Mouse (Mus musculus) lung, postnatal 0 days (tissue): ENCODE measurements around the gene Atp5h. TPM values are rescaled to one million over a fixed set of nuclear protein-coding genes. Genes with fewer than 3 reads are reported as not detected.

Source experiments
- ATAC-seq: fragments of 200-750 bp; cut with Nextera tagmentation; 2 replicates; pipeline ENCODE4 v1.8.0; 2017; ENCODE audit warnings: moderate library complexity
- DNase-seq: peaks from one replicate; pipeline ENCODE4 v3.0.0-alpha.2; 2016; ENCODE audit warnings: low spot score
- H3K27ac ChIP-seq: fragments of 300-500 bp; sonication (generic); 2 replicates; pipeline ENCODE4 v1.5.1; 2014; ENCODE audit warnings: antibody characterized with exemption, mild to moderate bottlenecking, low read length, mixed read lengths
- H3K27me3 ChIP-seq: fragments of 300-500 bp; sonication (generic); replicated peaks from 2 replicates; pipeline ENCODE4 v1.6.1; 2014; ENCODE audit warnings: low read length, mixed read lengths; ENCODE audit not compliant: insufficient read depth
- H3K36me3 ChIP-seq: fragments of 300-500 bp; sonication (generic); 2 replicates; pipeline ENCODE4 v1.6.1; 2014; ENCODE audit warnings: low read length, mixed read lengths; ENCODE audit not compliant: insufficient read depth
- H3K4me1 ChIP-seq: fragments of 300-500 bp; sonication (generic); 2 replicates; pipeline ENCODE4 v1.6.1; 2014; ENCODE audit warnings: antibody characterized with exemption, low read depth, low read length, mixed read lengths; ENCODE audit not compliant: insufficient read depth
- H3K4me2 ChIP-seq: fragments of 300-500 bp; sonication (generic); replicated peaks from 2 replicates; pipeline ENCODE4 v1.6.1; 2014; ENCODE audit warnings: low read depth, mild to moderate bottlenecking, low read length, moderate library complexity, mixed read lengths
- H3K4me3 ChIP-seq: fragments of 300-500 bp; sonication (generic); 2 replicates; pipeline ENCODE4 v1.5.1; 2014; ENCODE audit warnings: low read depth, low read length
- H3K9ac ChIP-seq: fragments of 300-500 bp; sonication (generic); replicated peaks from 2 replicates; pipeline ENCODE4 v1.6.1; 2014; ENCODE audit warnings: low read depth, mild to moderate bottlenecking
- H3K9me3 ChIP-seq: fragments of 300-500 bp; sonication (generic); 2 replicates; pipeline ENCODE4 v1.6.1; 2016; ENCODE audit warnings: low read length, mixed read lengths
- CTCF ChIP-seq: IDR thresholded peaks from 2 replicates; pipeline ENCODE4 v1.5.1; 2016; ENCODE audit warnings: antibody characterized with exemption, mild to moderate bottlenecking
- EP300 ChIP-seq: IDR thresholded peaks from 2 replicates; pipeline ENCODE4 v1.6.1; 2016; ENCODE audit warnings: antibody characterized with exemption, mild to moderate bottlenecking, control low read depth
- WGBS: fragments of 180-500 bp; shearing (Covaris S2); extraction: QIAGEN DNeasy Blood & Tissue Kit; methylation state at CpG from one replicate; pipeline ENCODE4 v1.1.7; 2014; 5-methylcytosine and 5-hydroxymethylcytosine counted together
- polyA plus RNA-seq: library from polyadenylated mRNA; unstranded; fragments of >200 nt; fragmentation: Nextera tagmentation; extraction: Ambion mirVana; gene quantifications from 2 replicates; pipeline ENCODE4 v1.2.1, GENCODE M21; 2015

Gene Atp5h
- polyA plus RNA-seq, 1 experiment from 2014 or later: 721 TPM

DNA sequence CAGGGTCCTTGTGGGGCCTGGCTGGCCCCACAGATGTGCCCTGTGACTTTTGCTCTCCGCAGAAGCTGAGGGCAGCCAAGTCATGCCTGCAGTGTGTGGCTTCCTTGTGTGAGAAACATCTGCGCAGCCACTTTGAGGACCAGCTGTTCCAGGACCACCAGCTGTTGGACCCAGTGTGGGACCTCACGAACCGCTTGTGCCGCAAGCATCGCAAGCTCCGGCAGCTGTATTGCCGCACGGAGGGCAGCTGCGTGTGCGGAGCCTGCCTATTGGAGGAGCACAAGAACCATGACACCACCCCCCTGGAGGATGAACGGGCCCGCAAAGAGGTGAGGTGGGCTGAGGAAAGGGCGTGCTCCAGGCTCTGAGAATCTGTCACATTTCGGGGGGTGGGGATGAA is 21.7 kb upstream of the Atp5h start:
- DNase-seq: no peak
- Histone ChIP-seq H3K4me2 (no peak overlapping the region), H3K27me3 (no peaks in the 10 kb centered on the region), H3K9me3 (no peaks in the 10 kb centered on the region), H3K4me1 (no peaks in the 10 kb centered on the region), H3K4me3 (no peak overlapping the region), H3K27ac (no peak overlapping the region), H3K36me3 (no peaks in the 10 kb centered on the region), H3K9ac (no peak overlapping the region)
- peak; percentile 46 for ATAC-seq
- TF ChIP-seq CTCF (no peak), EP300 (no peak)
- WGBS: 48% methylated on average over 15 of the region's 15 CpGs

DNA sequence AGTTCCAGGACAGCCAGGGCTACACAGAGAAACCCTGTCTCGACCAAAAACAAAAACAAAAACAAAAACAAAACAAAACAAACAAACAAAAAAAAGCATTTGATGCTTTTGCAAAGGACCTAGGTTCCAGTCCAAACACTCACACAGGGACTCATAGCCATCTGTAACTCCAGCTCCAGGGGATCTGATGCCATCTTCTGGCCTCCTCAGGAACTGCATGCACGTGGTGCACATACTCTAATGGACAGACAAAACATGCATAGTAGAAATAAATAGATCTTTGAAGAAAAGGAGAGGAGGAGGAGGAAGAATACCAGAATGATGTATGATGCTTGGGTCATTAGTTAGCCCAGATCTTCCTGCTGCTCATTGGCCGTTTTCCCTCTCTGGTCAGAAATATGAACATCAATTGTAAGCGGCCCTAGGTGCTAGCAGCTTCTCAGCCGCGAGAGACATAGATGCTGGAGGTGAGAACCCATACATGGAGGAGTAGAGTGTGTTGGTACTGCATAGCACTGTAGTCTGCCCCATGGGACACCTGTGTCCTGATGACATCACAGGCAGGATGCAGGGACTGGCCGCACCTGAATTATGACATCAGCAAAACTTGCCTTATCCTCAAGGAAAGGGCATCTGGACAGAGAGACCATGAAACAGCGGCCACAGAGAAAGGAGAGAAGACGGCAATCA is 20.3 kb upstream of the Atp5h start, which contains the start of gene Trim80:
Trim80 (plus strand) TSS at position 640 of the 690 bp plus-strand sequence.
- H3K9ac ChIP-seq: no peak within 1 kb of the TSS
- DNase-seq (no peak), ATAC-seq (no peak)
- TF ChIP-seq CTCF (peak; percentile 40; the same call in 1 of the 2 replicates), EP300 (no peak)
- H3K9me3 ChIP-seq: no peaks in the 10 kb centered on the region
- WGBS: 93% methylated on average over 9 of the region's 9 CpGs
- H3K27me3 ChIP-seq: no peaks in the 10 kb centered on the region
- no peak within 1 kb of the TSS for H3K27ac ChIP-seq
- no peak within 1 kb of the TSS for H3K4me3 ChIP-seq
- H3K4me2 ChIP-seq: no peak within 1 kb of the TSS
- no peaks in the 10 kb centered on the region for H3K36me3 ChIP-seq
- H3K4me1 ChIP-seq: peaks cover 10% of the 10 kb centered on the region; the same call in 1 of the 2 replicates

- Histone ChIP-seq H3K4me1 (peaks cover 10% of the 10 kb centered on the region; the same call in 1 of the 2 replicates), H3K27me3 (no peaks in the 10 kb centered on the region), H3K9me3 (no peaks in the 10 kb centered on the region), H3K4me2 (no peak overlapping the region), H3K27ac (no peak overlapping the region), H3K4me3 (no peak overlapping the region), H3K36me3 (no peaks in the 10 kb centered on the region), H3K9ac (no peak overlapping the region)
- TF ChIP-seq EP300 (no peak), CTCF (no peak)
- DNase-seq (no peak), ATAC-seq (no peak)
- WGBS: 69% methylated on average over 3 of the region's 3 CpGs
Observed at GRCm38 (mm10) chr11:115439326-115439725, 19.6 kb upstream of the Atp5h start.

- Histone ChIP-seq H3K4me2 (no peak overlapping the region), H3K4me3 (no peak overlapping the region), H3K36me3 (no peaks in the 10 kb centered on the region), H3K4me1 (peaks cover 10% of the 10 kb centered on the region; the same call in 1 of the 2 replicates), H3K9me3 (no peaks in the 10 kb centered on the region), H3K27me3 (no peaks in the 10 kb centered on the region), H3K27ac (no peak overlapping the region), H3K9ac (no peak overlapping the region)
- DNase-seq (no peak), ATAC-seq (no peak)
- WGBS: 59% methylated on average over 5 of the region's 5 CpGs
- no peak for TF ChIP-seq CTCF
- TF ChIP-seq EP300: no peak
Observed at GRCm38 (mm10) chr11:115437571-115438122, 17.9 kb upstream of the Atp5h start.

DNA sequence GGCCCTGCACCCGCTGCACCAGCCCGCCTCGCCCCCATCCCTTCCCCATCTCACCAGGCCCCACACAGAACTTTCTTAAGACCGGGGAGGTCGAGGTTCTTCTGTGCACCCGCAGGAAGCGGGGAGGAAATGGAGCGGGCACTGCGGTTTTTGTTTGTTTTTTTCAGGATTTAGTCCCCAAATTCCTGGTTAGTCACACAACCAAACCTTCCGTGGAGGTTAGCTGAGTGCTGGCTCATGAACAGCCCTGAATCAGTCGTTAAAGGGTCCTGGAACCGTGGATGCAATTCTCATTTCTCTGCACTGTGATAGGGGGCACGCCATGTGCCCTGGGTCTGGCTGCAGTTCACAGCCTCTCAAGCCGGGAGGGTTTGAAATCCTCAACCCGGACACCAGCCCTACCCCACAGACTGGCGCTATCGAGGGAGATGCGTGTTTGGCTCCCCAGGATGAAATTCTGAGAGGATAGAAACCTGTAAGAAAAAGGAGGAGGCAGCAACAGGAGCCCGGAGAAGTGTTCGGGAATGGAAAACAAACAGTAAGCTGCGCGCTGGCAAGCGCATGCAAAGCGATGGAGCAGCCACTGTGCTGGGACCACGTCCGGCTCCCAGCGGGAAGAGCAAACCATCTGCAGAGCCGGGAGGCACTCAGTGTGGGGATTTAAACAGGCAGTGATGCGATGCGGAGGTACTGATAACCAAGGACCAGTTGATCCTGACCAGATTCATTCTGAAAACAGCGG is 16.0 kb upstream of the Atp5h start:
- H3K36me3 ChIP-seq: no peaks in the 10 kb centered on the region; the same call in 1 of the 2 replicates
- 5% methylated on average over 31 of the region's 31 CpGs for WGBS
- H3K4me2 ChIP-seq: peak overlapping the region; percentile 50
- 0 out of 2 replicates have a peak overlapping the region, but pooled peaks have one; percentile 12 for H3K9ac ChIP-seq
- no peaks in the 10 kb centered on the region for H3K27me3 ChIP-seq
- no peak overlapping the region for H3K27ac ChIP-seq
- H3K9me3 ChIP-seq: no peaks in the 10 kb centered on the region
- ATAC-seq (no peak), DNase-seq (no peak)
- H3K4me3 ChIP-seq: peak overlapping the region; percentile 24
- H3K4me1 ChIP-seq: peaks cover 10% of the 10 kb centered on the region; the same call in 1 of the 2 replicates
- no peak for TF ChIP-seq CTCF
- no peak for TF ChIP-seq EP300

DNA sequence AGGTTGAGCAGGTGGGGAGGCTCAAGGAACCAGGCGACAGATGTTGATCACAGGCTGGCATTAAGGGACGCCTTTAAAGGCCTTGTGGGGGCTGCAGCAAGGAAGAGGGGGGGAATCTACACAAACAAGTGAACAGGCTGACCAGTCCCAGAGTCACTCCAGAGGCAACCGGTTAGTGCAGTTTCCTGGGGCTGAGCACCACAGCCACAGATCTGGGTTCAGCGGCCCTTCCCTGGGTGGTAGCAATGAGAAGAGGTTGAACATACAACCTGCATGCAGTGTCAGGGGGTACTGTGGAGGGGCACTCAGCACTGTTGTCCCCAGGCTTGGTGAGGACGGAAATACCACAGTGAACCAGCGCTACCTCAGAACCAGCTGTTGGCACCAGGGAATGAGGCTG is 13.6 kb upstream of the Atp5h start:
- peaks cover 16% of the 10 kb centered on the region; the same call in 1 of the 2 replicates for H3K36me3 ChIP-seq
- no peaks in the 10 kb centered on the region for H3K27me3 ChIP-seq
- H3K4me3 ChIP-seq: no peak overlapping the region
- WGBS: 59% methylated on average over 6 of the region's 6 CpGs
- H3K9me3 ChIP-seq: no peaks in the 10 kb centered on the region
- ATAC-seq: no peak
- H3K4me2 ChIP-seq: no peak overlapping the region
- H3K27ac ChIP-seq: no peak overlapping the region
- DNase-seq: no peak
- no peak for TF ChIP-seq EP300
- no peak for TF ChIP-seq CTCF
- no peak overlapping the region for H3K9ac ChIP-seq
- H3K4me1 ChIP-seq: peaks cover 10% of the 10 kb centered on the region; the same call in 1 of the 2 replicates
